ENCODE assay signal across 14 mouse cellular contexts in the genomic region with DNA sequence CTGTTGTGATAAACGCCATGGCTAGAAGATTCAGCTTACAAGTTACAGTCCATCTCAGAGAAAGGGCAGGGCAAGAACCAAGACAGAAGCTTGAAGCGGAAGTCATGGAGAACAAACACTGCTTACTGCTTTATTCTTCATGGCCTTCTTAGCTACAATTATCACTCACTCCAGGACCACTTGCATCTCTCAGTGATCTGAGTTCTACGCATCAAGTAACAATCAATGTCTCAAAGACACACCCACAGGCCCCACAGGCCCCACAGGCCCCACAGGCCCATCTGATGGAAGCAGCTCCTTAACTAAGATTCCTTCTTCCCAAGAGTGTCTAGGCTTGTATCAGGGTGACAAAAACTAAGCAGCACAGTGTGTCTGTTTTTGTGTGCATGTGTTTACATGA.
"Had no signal": no experiment of that assay in that cellular context is flagged by ENCODE, and none has a peak within 500 bp of the region (broad histone marks: within the 10 kb centered on the region; RNA-seq: fewer than 3 reads in every experiment).

No protein-coding gene starts in this region.

- H3K4me3 ChIP-seq: midbrain, embryonic 13.5 days; midbrain, embryonic 15.5 days; neural tube, embryonic 12.5 days; stomach, embryonic 15.5 days had no signal

- H3K9ac ChIP-seq: lung, embryonic 14.5 days; midbrain, embryonic 13.5 days; midbrain, embryonic 15.5 days; neural tube, embryonic 12.5 days; stomach, embryonic 15.5 days had no signal

- H3K27me3 ChIP-seq: midbrain, embryonic 13.5 days; midbrain, embryonic 15.5 days; neural tube, embryonic 12.5 days; stomach, embryonic 15.5 days had no signal

- H3K4me2 ChIP-seq: lung, embryonic 14.5 days; midbrain, embryonic 11.5 days; midbrain, embryonic 13.5 days; midbrain, embryonic 15.5 days; neural tube, embryonic 12.5 days; stomach, embryonic 15.5 days had no signal

- H3K9me3 ChIP-seq: midbrain, embryonic 13.5 days; midbrain, embryonic 15.5 days; neural tube, embryonic 12.5 days; stomach, embryonic 15.5 days had no signal

- H3K27ac ChIP-seq: macrophage; midbrain, embryonic 13.5 days; midbrain, embryonic 15.5 days; neural tube, embryonic 12.5 days; stomach, embryonic 15.5 days; stomach, postnatal 0 days had no signal

- DNase-seq: lung, adult 18-20 months; lung, embryonic 14.5 days; lung, postnatal 10 days; right cerebral cortex, postnatal 14 days; thymus, adult 2 months; thymus, postnatal 25 days; thymus, postnatal 4 days had no signal

- ATAC-seq: midbrain, embryonic 13.5 days; midbrain, embryonic 15.5 days had no signal

- H3K4me1 ChIP-seq: midbrain, embryonic 13.5 days; midbrain, embryonic 15.5 days; neural tube, embryonic 12.5 days; stomach, embryonic 15.5 days had no signal

- H3K36me3 ChIP-seq: midbrain, embryonic 13.5 days; midbrain, embryonic 15.5 days; neural tube, embryonic 12.5 days; stomach, embryonic 15.5 days had no signal
